Mouse (Mus musculus): ENCODE measurements around the gene Stat3.

Stat3 gene

GRCm38 (mm10) chr11:100853018-100853417 lies 86.3 kb downstream of the Stat3 start:
- DNase-seq (ENCODE audit: low read depth, low spot score) = no peak

- no peak for DNase-seq (ENCODE audit: low read depth, low spot score)
Observed at GRCm38 (mm10) chr11:100852088-100852487, 87.3 kb downstream of the Stat3 start.

GRCm38 (mm10) chr11:100850778-100851528 lies 88.4 kb downstream of the Stat3 start:
- no peak for DNase-seq (ENCODE audit: low read depth, low spot score)

GRCm38 (mm10) chr11:100850038-100850777 lies 89.1 kb downstream of the Stat3 start, which contains the start of gene Stat5b:
Gene Stat5b, minus strand, starts transcription at chr11:100850724.
- no peak for DNase-seq (ENCODE audit: low read depth, low spot score)

GRCm38 (mm10) chr11:100849456-100850037 lies 89.8 kb downstream of the Stat3 start:
- DNase-seq (ENCODE audit: low read depth, low spot score) = no peak

GRCm38 (mm10) chr11:100848789-100849379 lies 90.5 kb downstream of the Stat3 start:
- DNase-seq (ENCODE audit: low read depth, low spot score) = no peak

GRCm38 (mm10) chr11:100848080-100848479 lies 91.3 kb downstream of the Stat3 start:
- no peak for DNase-seq (ENCODE audit: low read depth, low spot score)

- no peak for DNase-seq (ENCODE audit: low read depth, low spot score)
Observed at GRCm38 (mm10) chr11:100847572-100847971, 91.8 kb downstream of the Stat3 start.

- DNase-seq (ENCODE audit: low read depth, low spot score) = no peak
Observed at GRCm38 (mm10) chr11:100845793-100846192, 93.5 kb downstream of the Stat3 start.

GRCm38 (mm10) chr11:100844121-100844520 lies 95.2 kb downstream of the Stat3 start:
- DNase-seq (ENCODE audit: low read depth, low spot score) = no peak

GRCm38 (mm10) chr11:100843070-100843669 lies 96.2 kb downstream of the Stat3 start:
- DNase-seq (ENCODE audit: low read depth, low spot score) = no peak

- no peak for DNase-seq (ENCODE audit: low read depth, low spot score)
Observed at GRCm38 (mm10) chr11:100842025-100842424, 97.3 kb downstream of the Stat3 start.

GRCm38 (mm10) chr11:100840866-100841265 lies 98.5 kb downstream of the Stat3 start:
- DNase-seq (ENCODE audit: low read depth, low spot score) = no peak

GRCm38 (mm10) chr11:100839523-100839922 lies 99.8 kb downstream of the Stat3 start:
- no peak for DNase-seq (ENCODE audit: low read depth, low spot score)

GRCm38 (mm10) chr11:100838894-100839293 lies 100.4 kb downstream of the Stat3 start:
- DNase-seq (ENCODE audit: low read depth, low spot score) = no peak

GRCm38 (mm10) chr11:100836923-100837702 lies 102.2 kb downstream of the Stat3 start:
- DNase-seq (ENCODE audit: low read depth, low spot score) = no peak
